Mouse (Mus musculus): ENCODE results near the gene Gm15080. TPM values are rescaled to one million over a fixed set of nuclear protein-coding genes. Genes with fewer than 3 reads are reported as not detected.

Gm15080 gene
- not detected in 2 replicates for polyA plus RNA-seq (2021; fragmentation: Nextera tagmentation)
- long read RNA-seq, experiment 1 = 0 reads
- long read RNA-seq, experiment 2 = 0 reads

DNA sequence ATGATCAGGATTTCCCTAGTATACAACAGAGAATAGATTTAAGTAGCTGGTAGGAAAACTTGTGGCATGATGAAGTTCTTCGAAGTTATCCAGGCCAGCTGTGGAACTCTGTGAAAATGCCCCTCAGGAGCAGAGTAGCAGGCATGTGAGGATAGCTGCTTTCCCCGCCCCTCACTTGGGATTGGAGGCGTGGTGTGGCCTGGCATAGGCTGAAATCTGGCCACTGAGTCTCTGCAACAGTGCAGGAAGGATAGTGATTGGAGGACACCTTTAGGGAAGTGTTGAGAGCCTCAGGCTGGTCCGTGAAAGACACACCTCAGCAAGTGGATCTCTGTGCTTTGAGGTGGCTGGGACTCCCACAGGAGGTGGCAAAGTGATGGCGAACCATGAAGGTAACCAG, at the start of gene Gm15080:
Gene Gm15080 (plus strand): TSS at position 301 of the 400 bp plus-strand sequence.

Other genes starting within 250 kb of the Gm15080 start
- gene Gm15128, start 227.0 kb upstream of the Gm15080 start, polyA plus RNA-seq (2021; fragmentation: Nextera tagmentation) = not detected in 2 replicates
- gene Gm15107, start 187.7 kb downstream of the Gm15080 start, polyA plus RNA-seq (2021; fragmentation: Nextera tagmentation) = not detected in 2 replicates

Data from left cerebral cortex, adult 6 months (tissue).